Mouse (Mus musculus) hindbrain, embryonic 16.5 days (tissue): ENCODE results near the gene Tmem177. TPM values are rescaled to one million over a fixed set of nuclear protein-coding genes. Genes with fewer than 3 reads are reported as not detected.

Experiments used
- ATAC-seq: fragments of 200-750 bp; cut with Nextera tagmentation; 2 replicates; pipeline ENCODE4 v1.8.0; 2017; ENCODE audit warnings: moderate TSS enrichment, moderate library complexity
- H3K27ac ChIP-seq: fragments of 300-500 bp; sonication (generic); 2 replicates; pipeline ENCODE4 v1.5.1; 2014; ENCODE audit warnings: low read depth, mild to moderate bottlenecking, control low read depth, low read length, moderate library complexity
- H3K27me3 ChIP-seq: fragments of 300-500 bp; sonication (generic); replicated peaks from 2 replicates; pipeline ENCODE4 v1.6.1; 2014; ENCODE audit warnings: low read length; ENCODE audit not compliant: control insufficient read depth, insufficient read depth
- H3K36me3 ChIP-seq: fragments of 300-500 bp; sonication (generic); 2 replicates; pipeline ENCODE4 v1.6.1; 2014; ENCODE audit warnings: mild to moderate bottlenecking, low read length, moderate library complexity, mixed read lengths; ENCODE audit not compliant: control insufficient read depth, insufficient read depth
- H3K4me1 ChIP-seq: fragments of 300-500 bp; sonication (generic); 2 replicates; pipeline ENCODE4 v1.6.1; 2014; ENCODE audit warnings: low read depth, low read length; ENCODE audit not compliant: control insufficient read depth, insufficient read depth
- H3K4me2 ChIP-seq: fragments of 300-500 bp; sonication (generic); 2 replicates; pipeline ENCODE4 v1.6.1; 2014; ENCODE audit warnings: mild to moderate bottlenecking, low read length, control low read depth, moderate library complexity
- H3K4me3 ChIP-seq: fragments of 300-500 bp; sonication (generic); 2 replicates; pipeline ENCODE4 v1.5.1; 2014; ENCODE audit warnings: mild to moderate bottlenecking, low read length, control low read depth, moderate library complexity
- H3K9ac ChIP-seq: fragments of 300-500 bp; sonication (generic); 2 replicates; pipeline ENCODE4 v1.6.1; 2014; ENCODE audit warnings: low read depth, mild to moderate bottlenecking, control low read depth, low read length, moderate library complexity
- H3K9me3 ChIP-seq: fragments of 300-500 bp; sonication (generic); 2 replicates; pipeline ENCODE4 v1.6.1; 2014; ENCODE audit warnings: mild to moderate bottlenecking, low read length, moderate library complexity; ENCODE audit not compliant: control insufficient read depth
- WGBS: fragments of 180-500 bp; shearing (Covaris S2); extraction: QIAGEN DNeasy Blood & Tissue Kit; methylation state at CpG from one replicate; pipeline ENCODE4 v1.1.7; 2014; 5-methylcytosine and 5-hydroxymethylcytosine counted together
- polyA plus RNA-seq: library from polyadenylated mRNA; unstranded; fragments of >200 nt; fragmentation: Nextera tagmentation; extraction: Ambion mirVana; gene quantifications from 2 replicates; pipeline ENCODE4 v1.2.1, GENCODE M21; 2015

Gene Tmem177
- 6.6 and 8.3 TPM in 2 replicates for polyA plus RNA-seq

GRCm38 (mm10) chr1:119912953-119913814 lies at the start of gene Tmem177:
TSS of gene Tmem177 (minus strand) at chr1:119913208.
- H3K4me3 ChIP-seq, result peak within 1 kb of the TSS; percentile 47
- H3K4me1 ChIP-seq, result peaks cover 3% of the 10 kb centered on the region
- no peaks in the 10 kb centered on the region for H3K27me3 ChIP-seq
- peak within 1 kb of the TSS; percentile 49; the same call in 1 of the 2 replicates for H3K27ac ChIP-seq
- H3K9me3 ChIP-seq, result no peaks in the 10 kb centered on the region
- WGBS, result 11% methylated on average over 42 of the region's 42 CpGs
- 0 out of 2 replicates have a peak, but pooled peaks cover 3% of the 10 kb centered on the region for H3K36me3 ChIP-seq
- H3K9ac ChIP-seq, result peak within 1 kb of the TSS; percentile 57
- ATAC-seq, result peak; percentile 97
- H3K4me2 ChIP-seq, result peak within 1 kb of the TSS; percentile 50

GRCm38 (mm10) chr1:119959920-119960319 lies 46.9 kb upstream of the Tmem177 start:
- Histone ChIP-seq H3K4me2 (no peak overlapping the region), H3K27me3 (no peaks in the 10 kb centered on the region), H3K4me3 (no peak overlapping the region), H3K4me1 (no peaks in the 10 kb centered on the region), H3K9ac (no peak overlapping the region), H3K9me3 (no peaks in the 10 kb centered on the region), H3K36me3 (no peaks in the 10 kb centered on the region), H3K27ac (no peak overlapping the region)
- 78% methylated on average over 7 of the region's 7 CpGs for WGBS
- no peak for ATAC-seq

DNA sequence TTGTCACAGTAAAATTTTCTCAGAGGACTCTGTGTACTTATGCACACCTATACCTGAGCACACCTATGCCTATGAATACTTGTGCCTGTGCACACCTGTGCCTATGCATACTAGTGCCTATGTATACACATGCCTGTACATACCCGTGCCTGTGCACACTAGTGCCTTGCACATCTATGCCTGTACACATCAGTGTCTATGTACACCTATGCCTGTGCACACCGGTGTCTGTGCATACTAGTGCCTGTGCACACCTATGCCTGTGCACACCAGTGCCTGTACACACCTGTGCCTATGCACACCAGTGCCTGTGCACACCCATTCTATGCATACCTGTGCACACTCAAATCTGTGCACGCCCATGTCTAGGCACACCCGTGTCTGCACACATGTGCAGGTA lies 46.5 kb upstream of the Tmem177 start:
- no peak overlapping the region for H3K4me2 ChIP-seq
- ATAC-seq, result no peak; the same call in 1 of the 2 replicates
- no peaks in the 10 kb centered on the region for H3K9me3 ChIP-seq
- H3K27ac ChIP-seq, result no peak overlapping the region
- no peaks in the 10 kb centered on the region for H3K27me3 ChIP-seq
- WGBS, result 92% methylated on average over 4 of the region's 4 CpGs
- H3K4me3 ChIP-seq, result no peak overlapping the region
- H3K36me3 ChIP-seq, result no peaks in the 10 kb centered on the region
- H3K9ac ChIP-seq, result no peak overlapping the region
- H3K4me1 ChIP-seq, result no peaks in the 10 kb centered on the region

DNA sequence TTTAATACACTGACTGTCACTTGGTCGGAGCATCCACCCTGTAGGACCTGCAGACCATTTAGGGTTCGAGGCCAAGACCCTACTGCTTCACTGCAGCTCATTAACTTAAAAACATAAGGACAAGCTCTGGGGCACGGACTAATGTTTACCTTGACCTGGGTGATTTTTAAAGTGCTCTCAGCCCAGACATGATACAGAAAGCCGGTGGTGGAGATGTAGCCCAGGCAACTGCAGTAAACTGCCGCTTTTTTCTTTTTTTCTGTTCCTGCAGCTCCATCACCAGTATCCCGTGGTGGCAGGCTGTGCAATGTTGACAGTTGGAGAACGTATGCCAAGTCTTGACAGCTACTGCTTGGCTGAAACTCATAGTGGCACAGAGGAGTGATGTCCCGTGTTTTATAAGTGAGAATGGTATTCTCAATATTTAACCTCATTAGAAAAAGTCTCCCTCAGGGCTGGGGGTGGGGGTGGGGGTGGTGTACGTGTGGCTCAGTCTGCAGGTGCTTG lies 44.8 kb upstream of the Tmem177 start:
- ATAC-seq, result peak; percentile 62
- Histone ChIP-seq H3K9ac (no peak overlapping the region), H3K36me3 (no peaks in the 10 kb centered on the region), H3K27ac (no peak overlapping the region), H3K4me2 (no peak overlapping the region), H3K4me3 (no peak overlapping the region), H3K27me3 (no peaks in the 10 kb centered on the region), H3K9me3 (no peaks in the 10 kb centered on the region), H3K4me1 (no peaks in the 10 kb centered on the region)
- 49% methylated on average over 9 of the region's 9 CpGs for WGBS

- Histone ChIP-seq H3K4me3 (no peak overlapping the region), H3K9me3 (no peaks in the 10 kb centered on the region), H3K4me1 (no peaks in the 10 kb centered on the region), H3K36me3 (no peaks in the 10 kb centered on the region), H3K27ac (no peak overlapping the region), H3K9ac (no peak overlapping the region), H3K4me2 (no peak overlapping the region), H3K27me3 (no peaks in the 10 kb centered on the region)
- WGBS, result 50% methylated on average over 2 of the region's 2 CpGs
- peak; percentile 32; the same call in 1 of the 2 replicates for ATAC-seq
Measured at GRCm38 (mm10) chr1:119954680-119955079, 41.7 kb upstream of the Tmem177 start.

- no peak for ATAC-seq
- no peak overlapping the region for H3K4me3 ChIP-seq
- WGBS, result 89% methylated on average over 9 of the region's 9 CpGs
Measured at GRCm38 (mm10) chr1:119953456-119953855, 40.4 kb upstream of the Tmem177 start.

DNA sequence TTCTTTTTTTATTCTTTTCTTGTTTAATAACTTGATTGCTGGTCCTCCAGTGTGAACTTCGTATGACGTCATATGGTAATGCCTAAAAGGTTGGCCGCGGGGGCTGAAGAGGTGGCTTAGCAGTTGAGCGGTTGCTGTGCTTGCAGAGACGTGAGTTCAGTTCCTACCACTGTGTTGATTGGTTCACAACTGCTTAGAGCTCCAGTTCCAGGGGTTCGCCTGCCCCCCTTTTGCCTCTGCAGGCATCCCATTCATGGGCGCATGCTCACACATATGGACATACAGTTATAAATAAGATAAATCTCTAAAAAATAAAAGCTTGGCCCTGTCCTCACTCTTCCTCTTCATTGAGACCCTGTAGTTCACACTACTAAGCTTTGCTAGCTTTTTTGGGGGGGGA lies 37.1 kb upstream of the Tmem177 start:
- ATAC-seq, result no peak

More at GRCm38 (mm10) chr1:119953456-119953855, 40.4 kb upstream of the Tmem177 start:
- no peaks in the 10 kb centered on the region for H3K9me3 ChIP-seq
- no peak overlapping the region for H3K4me2 ChIP-seq
- no peaks in the 10 kb centered on the region for H3K27me3 ChIP-seq
- no peaks in the 10 kb centered on the region for H3K4me1 ChIP-seq
- no peak overlapping the region for H3K27ac ChIP-seq
- no peak overlapping the region for H3K9ac ChIP-seq
- H3K36me3 ChIP-seq, result no peaks in the 10 kb centered on the region

DNA sequence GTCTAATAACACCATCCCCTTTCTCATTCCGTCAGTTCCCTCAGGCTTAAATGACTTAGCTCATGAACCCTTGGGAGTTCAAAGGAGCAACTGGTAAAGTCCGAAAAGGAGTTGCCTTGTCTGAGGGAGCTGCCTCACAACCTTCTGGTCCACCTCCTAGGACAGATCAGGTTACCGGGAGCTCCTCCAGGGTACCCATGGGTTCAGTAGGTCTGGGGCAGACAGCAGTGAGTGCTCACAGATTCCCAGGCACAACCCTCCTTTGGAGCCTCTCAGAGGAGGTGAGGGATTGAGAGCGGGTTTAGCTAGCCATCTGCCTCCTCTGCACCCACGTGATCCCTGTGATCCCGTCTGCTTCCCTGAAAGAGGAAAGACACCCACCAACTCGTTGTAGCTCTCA lies 23.9 kb upstream of the Tmem177 start:
- Histone ChIP-seq H3K9ac (no peak overlapping the region), H3K9me3 (no peaks in the 10 kb centered on the region), H3K36me3 (no peaks in the 10 kb centered on the region), H3K4me3 (no peak overlapping the region), H3K4me1 (no peaks in the 10 kb centered on the region), H3K4me2 (no peak overlapping the region), H3K27me3 (no peaks in the 10 kb centered on the region), H3K27ac (no peak overlapping the region)
- no peak for ATAC-seq
- 44% methylated on average over 7 of the region's 7 CpGs for WGBS

More for the DNA sequence above, 37.1 kb upstream of the Tmem177 start:
- Histone ChIP-seq H3K27me3 (no peaks in the 10 kb centered on the region), H3K27ac (no peak overlapping the region), H3K4me1 (no peaks in the 10 kb centered on the region), H3K36me3 (no peaks in the 10 kb centered on the region), H3K9ac (no peak overlapping the region), H3K4me2 (no peak overlapping the region), H3K9me3 (no peaks in the 10 kb centered on the region), H3K4me3 (no peak overlapping the region)
- 94% methylated on average over 8 of the region's 8 CpGs for whole genome bisulfite sequencing

DNA sequence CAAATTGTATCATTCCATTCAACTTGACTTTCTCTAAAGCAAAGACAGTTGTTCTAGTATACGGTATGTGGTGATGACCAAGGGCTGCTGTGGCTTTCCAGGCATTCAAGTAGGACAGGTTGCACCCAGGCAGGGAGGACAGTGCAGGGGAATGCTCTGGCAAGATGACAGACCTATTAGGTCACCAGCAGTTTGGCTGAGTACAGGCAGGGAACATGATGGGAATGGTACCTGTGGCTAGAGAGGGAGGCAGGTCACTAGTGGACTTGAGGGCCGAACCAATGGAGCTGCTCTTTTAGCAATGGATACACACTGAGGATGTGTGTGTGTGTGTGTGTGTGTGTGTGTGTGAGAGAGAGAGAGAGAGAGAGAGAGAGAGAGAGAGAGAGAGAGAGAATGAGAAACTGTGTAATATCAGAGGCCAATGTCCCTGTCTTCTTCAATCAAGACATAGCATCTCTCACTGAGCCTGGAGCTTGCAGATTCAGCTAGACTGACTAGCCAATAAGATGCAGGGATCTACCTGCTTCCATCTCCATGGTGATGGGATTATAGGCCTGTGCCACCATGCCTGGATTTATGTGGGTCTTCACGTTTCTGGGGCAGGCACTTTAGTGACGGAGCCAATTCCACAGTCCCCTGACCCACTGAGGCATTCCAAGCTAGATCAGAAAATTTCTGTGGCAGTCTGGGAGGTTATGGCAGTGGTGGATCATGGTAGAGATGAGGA lies 18.6 kb upstream of the Tmem177 start:
- ATAC-seq, result no peak
- no peaks in the 10 kb centered on the region for H3K9me3 ChIP-seq
- H3K27me3 ChIP-seq, result no peaks in the 10 kb centered on the region
- H3K36me3 ChIP-seq, result no peaks in the 10 kb centered on the region
- WGBS, result 83% methylated on average over 4 of the region's 4 CpGs
- no peak overlapping the region for H3K27ac ChIP-seq
- H3K4me1 ChIP-seq, result no peaks in the 10 kb centered on the region
- H3K9ac ChIP-seq, result no peak overlapping the region
- H3K4me2 ChIP-seq, result no peak overlapping the region
- no peak overlapping the region for H3K4me3 ChIP-seq
